Mouse (Mus musculus) R1 (cell line): ENCODE data around the gene Ascl4.

Experiments
- DNase-seq: peaks from one replicate; pipeline ENCODE4 v3.0.0-alpha.2; 2018; ENCODE audit warnings: low read depth, low spot score

Gene Ascl4

DNA sequence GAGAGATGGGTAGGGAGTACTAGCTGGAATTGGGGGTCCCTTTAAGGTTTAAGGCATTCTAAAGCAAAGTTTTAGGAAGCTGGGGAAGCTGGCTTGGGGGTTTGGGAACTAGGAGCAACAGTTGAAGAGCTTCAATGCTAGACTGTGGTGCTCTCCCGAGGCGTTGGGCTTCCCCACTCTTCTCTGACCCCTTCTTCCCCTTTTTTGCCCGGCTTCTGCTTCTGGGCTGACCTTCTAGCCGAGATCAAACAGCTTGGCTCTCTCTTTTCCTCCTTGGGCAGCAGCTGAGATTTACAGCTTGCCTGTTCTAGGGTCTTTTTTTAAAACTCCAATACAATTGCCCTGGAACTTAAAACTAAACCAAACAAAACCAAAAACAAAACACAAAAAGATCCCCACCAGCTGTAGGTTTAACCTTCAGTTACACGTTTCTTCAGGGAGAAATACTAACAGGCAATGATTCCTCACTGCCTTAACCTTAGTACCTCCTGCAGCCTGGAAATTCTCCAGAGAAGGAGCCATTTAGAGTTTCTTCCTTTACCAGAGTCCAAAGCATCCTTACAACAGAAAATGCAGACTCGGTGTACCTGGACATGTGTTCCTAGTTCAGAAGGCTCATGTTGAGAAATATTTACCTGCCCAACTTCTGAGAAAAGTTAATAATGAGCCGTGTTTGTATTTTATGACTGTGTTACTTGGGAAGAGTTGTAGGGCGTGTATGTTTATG, 42.6 kb downstream of the Ascl4 start:
- DNase-seq = no peak

GRCm38 (mm10) chr10:85971826-85972225, 44.3 kb downstream of the Ascl4 start:
- no peak for DNase-seq

DNA sequence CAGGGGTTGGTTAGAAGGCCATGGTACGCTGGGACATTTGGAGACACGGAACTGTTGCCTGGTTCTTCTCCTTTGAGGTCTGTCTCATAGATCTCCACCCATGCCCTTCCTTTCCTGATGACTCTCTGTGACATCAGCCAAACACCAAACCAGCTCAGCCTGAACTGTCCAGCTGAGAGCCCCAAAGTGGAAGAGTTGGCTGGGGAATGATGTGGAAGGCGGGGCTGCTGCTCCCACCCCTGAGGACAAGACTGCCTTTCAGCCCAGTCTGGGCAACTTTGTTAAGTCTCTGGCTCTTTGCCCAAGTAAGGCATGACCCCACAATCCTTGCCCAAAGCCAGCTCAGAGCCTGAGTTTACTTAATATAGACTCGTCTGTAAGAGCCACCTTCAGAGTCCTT, 45.4 kb downstream of the Ascl4 start:
- DNase-seq = no peak

- no peak for DNase-seq
Observed at GRCm38 (mm10) chr10:85989412-85990115, 62.1 kb downstream of the Ascl4 start.

GRCm38 (mm10) chr10:85992412-85992811, 64.9 kb downstream of the Ascl4 start:
- no peak for DNase-seq

DNA sequence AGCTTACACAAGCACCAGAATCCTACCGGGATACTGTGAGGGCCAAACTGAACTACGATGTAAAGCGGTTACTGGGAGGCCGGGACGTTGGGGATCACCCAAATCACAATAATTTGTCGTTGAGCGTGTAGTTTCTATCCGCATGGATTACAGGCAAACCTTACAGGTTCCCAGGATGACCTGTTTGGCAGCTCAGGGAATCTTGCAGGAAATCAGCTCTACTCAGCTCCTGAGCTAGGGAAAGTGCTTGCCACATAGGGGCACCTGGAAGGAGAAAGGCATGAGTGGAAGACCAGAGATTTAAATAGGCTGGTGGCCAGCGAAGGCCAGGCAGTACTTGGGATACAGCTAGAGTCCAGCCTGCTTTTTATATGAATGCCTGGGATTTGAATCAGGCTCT, 66.4 kb downstream of the Ascl4 start:
- DNase-seq = no peak

GRCm38 (mm10) chr10:85994543-85995104, 67.1 kb downstream of the Ascl4 start:
- DNase-seq = no peak
